Mouse (Mus musculus) lung, postnatal 14 days (tissue): ENCODE results near the gene Evpl.
"Not testable (repeated sequence)": the region's sequence is repeated elsewhere in the genome, so short reads cannot be mapped to it uniquely, and the experiment has no call there.

Experiments
- DNase-seq: peaks from one replicate; pipeline ENCODE4 v3.0.0; 2021

The Evpl gene

DNA sequence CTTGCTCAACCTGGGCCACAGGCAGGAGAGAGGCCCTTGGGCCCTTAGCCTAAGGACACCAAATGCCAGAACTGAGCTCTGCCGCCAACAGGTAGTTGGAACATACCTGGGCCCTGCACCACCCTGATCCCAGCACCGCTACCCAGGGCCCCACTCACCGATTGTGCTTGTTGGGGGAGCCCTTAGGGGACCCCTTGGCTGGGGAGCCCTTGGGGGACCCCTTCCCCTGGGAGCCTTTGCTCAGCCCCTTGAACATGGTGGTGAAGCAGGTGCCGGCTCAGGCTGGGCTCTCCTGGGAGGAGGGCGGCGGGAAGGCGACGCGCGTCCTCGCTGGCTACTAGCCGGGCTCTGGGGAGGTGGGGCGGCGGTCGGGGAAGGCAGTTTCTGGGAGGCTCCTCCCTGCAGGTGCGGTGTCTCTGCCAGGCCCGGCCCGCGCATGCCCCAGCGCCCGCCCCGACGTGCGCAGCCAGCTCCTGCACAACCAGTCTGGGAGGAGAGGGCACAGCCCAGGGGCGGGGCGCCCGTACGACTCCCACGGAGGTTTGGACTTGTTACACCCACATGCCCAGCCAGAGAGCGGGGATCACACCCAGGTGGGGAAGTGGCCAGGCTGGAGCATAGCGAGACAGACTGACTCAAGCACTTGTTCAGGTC is at the start of gene Evpl:
Gene Evpl, minus strand, starts transcription at position 336 of the 654 bp plus-strand sequence.
- DNase-seq, result peak; percentile 78

DNA sequence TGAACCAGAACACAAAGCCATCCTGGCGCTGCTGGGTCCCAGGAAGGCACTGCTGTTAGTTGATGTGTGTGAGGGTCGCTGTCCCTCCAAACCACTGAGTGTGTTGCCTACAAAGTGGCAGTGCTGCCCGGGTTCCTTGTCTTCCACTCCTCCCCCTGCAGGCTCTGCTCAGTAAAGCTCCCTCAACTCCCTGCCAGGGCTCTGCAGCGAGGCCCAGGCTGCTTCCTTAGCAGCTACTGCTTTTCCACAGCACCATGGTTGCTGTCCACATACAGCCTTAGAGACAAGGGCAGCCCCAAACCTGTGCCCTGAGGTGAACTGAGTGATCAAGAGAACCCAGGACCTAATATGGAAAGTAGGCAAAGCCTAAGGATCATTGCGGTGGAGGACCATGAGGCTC is 49.5 kb upstream of the Evpl start:
- no peak for DNase-seq

DNA sequence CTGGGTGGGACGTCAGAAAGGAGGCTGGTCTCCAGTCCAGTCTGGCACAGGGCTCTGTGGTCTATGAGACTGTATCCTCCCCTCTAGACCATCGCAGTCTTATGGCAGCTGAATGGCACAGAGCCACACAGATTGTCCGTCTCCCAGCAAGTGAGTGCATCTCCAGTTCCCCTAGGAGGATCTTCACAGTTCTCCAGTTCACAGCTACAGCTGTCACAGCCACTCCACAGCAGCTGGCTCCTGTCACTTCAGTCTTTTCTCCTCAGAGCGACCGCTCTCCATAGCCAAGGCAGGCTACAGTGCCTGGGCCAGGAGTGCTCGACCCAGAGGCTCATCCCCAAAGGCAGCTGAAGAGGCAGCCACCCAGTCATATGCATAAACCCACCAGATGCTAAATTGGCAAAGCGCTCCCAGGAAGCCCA is 47.9 kb upstream of the Evpl start:
- peak; percentile 30 for DNase-seq

DNA sequence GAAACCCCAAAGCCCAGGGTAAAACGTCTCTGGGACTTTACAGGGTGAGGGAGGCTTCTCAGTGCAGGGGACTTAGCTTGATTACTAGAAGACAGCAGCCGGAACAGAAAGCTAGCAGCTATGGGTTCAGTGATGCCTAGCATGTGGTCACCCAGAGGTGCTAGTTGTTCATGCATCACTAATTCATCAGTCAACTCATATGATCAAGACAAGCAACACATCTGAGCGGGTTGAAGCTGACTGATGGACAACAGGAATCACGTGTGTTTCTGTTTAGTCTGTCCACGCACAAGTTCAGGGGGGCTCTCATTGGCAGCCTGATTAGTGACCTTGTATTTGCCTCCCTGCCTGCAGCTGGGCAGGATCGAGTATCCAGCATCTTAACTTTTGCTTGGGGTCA is 46.1 kb upstream of the Evpl start:
- DNase-seq, result no peak

DNA sequence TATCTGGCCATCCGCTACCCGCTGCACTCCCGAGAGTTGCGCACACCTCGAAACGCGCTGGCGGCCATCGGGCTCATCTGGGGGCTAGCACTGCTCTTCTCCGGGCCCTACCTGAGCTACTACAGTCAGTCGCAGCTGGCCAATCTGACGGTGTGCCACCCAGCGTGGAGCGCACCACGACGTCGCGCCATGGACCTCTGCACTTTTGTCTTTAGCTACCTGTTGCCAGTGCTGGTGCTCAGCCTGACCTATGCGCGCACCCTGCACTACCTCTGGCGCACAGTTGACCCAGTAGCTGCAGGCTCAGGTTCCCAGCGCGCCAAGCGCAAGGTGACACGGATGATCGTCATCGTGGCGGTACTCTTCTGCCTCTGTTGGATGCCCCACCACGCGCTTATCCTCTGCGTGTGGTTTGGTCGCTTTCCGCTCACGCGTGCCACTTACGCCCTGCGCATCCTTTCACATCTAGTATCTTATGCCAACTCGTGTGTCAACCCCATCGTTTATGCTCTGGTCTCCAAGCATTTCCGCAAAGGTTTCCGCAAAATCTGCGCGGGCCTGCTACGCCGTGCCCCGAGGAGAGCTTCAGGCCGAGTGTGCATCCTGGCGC is 45.1 kb upstream of the Evpl start:
- DNase-seq, result no peak

DNA sequence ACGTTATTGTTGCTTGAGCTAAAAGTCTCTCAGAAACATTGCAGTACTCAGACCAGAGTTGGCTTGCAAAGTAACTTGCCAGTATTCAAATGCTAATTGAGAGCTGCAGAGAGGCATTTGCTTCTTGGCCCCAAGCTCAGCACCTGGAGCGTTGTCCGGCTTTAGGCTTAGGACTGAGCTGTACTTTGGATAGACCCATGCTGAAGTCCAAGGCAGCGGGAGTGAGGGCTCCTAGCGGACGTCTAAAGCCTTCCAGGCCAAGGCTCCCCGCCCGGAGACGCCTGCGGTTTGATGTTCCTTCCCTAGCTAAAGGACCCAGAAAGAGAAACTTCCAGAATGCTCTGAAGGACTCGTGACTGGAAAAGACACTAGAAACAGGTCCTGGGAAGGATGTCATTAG is 44.2 kb upstream of the Evpl start:
- DNase-seq, result no peak

DNA sequence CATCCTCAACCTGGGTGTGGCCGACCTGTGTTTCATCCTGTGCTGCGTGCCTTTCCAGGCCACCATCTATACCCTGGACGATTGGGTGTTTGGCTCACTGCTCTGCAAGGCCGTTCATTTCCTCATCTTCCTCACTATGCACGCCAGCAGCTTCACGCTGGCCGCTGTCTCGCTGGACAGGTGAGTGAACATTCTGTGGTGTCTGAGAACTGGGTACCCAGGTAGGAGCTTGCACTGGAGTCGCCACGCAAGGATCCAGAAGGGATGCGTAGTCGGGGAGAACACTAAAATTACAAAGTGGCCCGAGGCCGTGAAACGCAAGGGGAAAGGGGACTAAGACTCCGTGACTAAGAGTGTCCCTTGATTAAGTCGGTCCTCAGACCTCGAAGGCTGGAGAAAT is 43.8 kb upstream of the Evpl start:
- no peak for DNase-seq

DNA sequence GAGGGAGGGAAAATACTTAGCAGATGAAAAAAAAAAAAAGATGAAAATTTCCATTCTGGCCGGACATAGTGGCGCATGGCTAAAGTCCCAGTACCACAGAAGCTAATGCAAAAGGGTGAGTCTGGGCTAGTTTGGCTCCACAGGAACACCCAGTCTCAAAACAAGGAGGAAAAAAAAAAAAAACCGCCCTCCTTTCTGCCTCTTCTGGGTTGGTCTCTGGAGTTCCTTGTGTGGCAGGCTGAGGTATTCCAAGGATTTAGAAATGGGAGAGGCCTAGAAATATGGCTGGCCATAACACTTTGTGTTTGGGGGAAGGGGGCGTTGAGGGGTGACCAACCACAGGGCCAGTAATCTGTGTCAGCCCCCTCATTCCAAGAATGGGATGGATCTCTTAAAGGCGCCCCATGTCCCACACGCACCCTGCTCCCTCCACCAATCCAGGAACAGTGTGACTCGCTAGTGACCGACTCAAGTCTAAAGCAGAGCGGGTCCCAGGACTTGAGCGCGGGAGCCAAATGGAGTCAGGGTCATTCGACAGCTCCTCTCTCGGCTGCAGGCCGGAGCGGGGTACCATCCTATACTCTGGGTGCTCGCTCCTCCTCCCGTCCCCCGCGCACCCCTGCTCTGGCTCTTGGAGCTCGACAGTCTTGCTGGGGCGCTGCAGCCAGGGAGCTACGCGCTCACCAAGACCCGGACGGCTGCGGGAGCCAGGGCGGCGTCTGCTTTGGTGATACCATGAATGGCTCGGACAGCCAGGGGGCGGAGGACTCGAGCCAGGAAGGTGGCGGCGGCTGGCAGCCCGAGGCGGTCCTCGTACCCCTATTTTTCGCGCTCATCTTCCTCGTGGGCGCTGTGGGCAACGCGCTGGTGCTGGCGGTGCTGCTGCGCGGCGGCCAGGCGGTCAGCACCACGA is 43.1 kb upstream of the Evpl start, which contains the start of gene Galr2:
Gene Galr2, plus strand, starts transcription at position 189 of the 913 bp plus-strand sequence.
- DNase-seq, result no peak

DNA sequence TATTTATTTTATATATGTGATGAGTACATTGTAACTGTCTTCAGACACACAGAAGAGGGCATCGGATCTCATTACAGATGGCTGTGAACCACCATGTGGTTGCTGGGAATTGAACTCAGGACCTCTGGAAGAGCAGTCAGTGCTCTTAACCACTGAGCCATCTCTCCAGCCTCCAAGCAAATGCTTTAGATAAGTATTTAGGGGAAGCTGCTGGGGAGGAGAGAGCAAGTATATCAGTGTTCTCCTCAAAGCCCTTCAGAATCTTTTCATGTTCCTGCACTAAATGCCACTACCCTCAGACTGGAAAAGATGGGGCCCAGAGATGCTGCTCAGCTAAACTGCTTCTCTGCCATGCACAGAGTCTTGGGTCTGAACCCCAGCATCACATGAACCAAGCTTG is 39.3 kb upstream of the Evpl start:
- DNase-seq, result not testable (repeated sequence)

DNA sequence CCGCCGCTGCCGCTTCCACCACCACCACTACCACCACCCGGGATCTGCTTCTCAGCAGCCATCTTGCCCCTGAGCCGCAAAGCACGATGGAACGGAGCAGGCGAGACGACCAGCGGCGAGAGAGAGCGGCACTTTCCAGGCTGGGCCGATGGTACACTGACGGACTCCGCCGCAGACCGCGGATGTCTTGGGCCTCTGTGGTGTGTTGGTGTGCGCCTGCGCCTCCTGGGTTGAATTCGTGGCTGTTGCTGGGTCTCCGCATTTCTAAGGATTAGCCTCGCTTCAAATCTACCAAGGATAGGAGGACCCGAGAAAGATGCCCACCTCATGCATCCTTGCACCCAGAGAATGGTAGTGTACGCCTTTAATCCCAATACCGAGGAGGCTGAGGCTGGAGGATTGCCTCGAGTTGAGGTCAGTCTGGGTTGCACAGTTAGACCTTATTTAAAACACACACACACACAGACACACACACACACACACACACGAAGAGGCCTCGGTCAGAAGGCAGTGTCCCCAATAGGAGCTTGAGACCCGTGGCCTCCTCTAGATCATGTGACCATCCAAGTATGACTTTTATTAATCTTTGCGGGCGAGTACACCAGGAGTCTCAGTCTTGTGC is 36.3 kb upstream of the Evpl start, which contains the start of gene Srp68:
Gene Srp68, minus strand, starts transcription at position 173 of the 622 bp plus-strand sequence.
- DNase-seq, result peak; percentile 92

DNA sequence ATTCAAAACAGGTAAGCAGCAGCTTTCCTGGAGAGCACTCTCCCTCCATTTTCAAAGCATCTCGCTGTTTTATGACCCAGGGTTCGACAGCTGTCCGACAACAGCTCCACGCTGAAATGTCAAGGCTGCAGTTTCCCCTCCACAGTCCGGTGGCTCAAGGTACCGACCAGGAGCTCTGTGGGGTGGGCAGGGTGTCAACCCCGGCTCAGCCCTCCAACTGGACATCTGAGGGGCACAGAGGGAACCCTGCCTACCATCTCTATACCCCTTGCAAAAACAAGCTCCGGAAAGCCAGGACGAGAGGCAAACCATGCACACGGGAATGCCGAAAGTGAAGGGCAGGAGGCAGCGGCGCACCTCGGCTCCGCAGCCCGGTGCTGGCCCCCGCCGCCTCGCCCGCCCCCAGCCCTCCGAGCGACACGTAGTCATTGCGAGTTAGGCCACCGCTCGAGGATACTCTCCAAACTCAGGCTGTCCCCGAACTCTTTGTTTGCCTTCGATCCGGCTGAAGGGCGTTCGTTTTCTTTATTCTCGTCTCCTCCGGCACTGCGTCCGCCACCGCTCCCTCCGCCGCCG is 35.7 kb upstream of the Evpl start:
- DNase-seq, result no peak

DNA sequence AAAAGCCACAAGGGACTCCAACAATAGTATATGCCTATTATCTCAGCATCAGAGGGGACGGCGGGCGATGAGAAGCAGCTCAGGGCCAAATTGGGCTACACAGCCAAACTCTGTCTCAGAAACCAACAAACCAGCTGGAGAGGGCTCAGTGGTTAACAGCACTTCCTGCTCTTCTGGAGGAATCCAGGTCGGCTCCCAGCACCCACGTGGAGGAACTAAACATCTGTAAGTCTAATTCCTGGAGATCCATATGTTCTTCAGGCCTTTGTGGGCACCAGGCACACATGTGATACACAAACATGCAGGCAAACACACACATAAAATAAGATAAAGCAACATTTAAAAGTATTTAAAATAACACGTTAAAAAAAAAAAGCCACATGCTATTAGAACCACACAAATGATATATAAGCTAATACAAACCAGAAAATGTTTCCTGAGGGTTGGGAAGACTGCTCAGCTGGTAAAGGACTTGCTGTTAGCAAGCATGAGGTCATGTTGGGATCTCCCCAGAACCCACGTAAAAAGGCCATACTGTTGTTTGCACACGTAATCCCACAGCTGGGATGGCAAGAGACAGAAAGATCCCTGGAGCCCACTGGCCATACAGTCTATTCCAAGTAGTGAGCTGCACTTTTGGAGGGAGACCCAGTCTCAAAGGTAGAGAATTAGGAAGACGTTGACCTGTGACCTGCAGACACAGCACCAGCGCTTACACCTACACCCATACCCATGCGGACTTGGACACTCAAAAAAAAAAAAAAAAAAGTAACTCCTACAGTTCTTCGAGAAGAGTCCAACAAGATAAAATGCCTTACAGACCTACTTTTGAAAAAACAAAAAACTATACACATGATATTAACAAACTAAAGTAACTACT is 35.0 kb upstream of the Evpl start:
- DNase-seq, result no peak

DNA sequence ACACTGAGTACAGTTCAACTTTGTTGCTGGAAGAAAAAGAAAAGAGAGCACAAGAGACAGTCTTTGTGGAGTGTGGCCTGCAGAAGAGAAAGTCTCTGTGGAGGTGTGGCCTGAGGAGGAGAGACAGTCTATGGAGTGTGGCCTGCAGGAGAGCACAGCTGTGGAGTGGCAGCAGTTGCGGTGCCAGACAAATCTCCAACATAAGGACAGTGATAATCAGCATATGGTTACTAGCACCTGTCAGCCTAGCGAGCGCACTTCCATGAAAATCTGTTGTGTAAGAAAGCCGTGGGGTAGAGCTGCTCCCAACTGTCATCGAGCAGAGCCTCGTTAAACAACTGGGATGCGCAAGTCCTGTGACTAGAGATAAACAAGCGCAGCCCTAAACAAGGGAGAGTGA is 31.7 kb upstream of the Evpl start:
- no peak for DNase-seq

DNA sequence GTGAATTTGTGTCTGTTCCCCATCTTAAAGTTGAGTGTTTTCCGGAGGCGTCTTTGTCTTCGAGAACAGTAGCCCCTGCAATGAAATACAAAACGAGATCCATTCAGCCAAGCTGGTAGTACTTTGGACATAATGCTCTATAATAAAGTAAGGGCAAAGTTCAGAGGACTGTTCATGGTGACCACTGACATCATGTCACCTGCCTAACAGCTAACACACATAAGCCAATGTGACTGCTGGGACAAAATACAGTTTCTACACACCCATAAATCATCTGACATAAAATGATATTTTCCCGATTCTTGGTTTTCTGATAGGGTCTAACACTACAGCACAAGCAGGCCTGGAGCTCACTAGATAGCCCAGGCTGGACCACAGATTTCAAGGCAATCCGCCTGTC is 30.4 kb upstream of the Evpl start:
- DNase-seq, result no peak

DNA sequence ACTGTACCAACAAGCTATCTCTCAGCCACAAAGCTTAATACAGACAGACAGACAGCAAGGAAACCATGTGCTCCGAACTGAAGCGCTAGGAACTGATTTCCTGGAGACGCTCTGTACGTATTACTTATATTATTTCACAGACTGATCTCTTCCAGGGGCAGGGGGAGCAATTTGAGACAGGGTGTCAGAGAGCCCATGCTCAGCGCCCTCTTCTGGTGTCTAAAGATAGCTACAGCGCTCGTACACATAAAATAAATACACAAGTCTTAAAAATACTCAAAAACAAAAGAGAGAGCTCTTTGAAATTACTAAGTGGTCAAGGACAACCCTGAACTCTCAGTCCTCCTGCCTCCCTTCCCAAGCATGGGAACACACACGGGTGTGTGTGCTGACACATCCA is 29.8 kb upstream of the Evpl start:
- DNase-seq, result no peak

DNA sequence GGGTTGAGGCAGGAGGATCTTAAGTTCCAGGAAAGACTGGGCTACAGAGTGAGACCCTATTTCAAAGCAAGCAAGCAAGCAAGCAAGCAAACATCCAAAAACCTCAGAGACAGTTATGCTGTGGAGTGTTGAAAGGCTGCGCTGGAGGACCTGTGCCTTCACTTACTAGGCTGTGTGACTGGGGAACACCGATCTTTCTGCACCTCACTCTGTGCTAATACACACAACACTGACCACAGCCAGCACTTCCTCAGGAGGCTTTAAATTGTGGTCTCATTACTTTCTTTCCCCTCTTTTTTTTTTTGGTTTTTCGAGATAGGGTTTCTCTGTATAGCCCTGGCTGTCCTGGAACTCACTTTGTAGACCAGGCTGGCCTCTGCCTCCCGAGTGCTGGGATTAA is 28.0 kb upstream of the Evpl start:
- no peak for DNase-seq

DNA sequence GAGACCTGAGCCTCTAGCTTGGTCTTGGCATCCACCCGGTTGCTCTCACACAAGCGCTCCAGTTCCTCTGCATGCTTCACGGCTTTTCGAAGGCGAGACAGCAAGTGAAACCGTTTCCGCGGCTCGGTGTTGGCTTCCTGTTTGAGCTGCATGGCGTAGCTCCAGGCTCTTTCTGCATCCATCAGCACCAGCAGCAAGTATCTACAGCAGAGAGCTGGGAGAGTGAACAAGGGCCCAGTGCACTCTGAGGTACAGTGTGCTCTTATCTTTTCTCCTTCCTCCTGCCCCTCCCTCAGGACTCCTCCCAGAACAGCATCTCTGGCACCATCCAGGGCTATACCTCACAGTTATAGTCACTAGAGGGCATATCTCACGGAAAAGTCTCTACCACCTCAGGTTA is 27.5 kb upstream of the Evpl start:
- no peak for DNase-seq

DNA sequence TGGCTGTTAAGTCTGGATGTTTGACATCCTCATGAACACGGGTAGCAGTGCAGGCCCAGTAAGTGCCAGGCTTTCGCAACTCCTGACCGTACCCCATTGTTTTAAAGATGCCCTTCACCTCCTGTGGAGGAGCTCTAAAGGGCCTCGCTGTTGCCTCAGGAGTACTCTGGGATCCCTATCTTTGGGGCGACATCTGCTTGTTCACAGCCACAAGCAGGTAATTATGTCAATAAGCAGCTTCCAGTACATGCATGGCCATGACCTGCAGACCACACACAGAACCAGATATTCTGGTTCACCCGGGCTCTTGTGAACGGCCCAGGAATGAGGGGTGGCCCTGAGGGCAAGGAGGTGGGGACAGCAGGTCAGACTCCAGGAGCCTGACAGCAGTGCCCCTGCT is 22.4 kb upstream of the Evpl start:
- peak; percentile 62 for DNase-seq

DNA sequence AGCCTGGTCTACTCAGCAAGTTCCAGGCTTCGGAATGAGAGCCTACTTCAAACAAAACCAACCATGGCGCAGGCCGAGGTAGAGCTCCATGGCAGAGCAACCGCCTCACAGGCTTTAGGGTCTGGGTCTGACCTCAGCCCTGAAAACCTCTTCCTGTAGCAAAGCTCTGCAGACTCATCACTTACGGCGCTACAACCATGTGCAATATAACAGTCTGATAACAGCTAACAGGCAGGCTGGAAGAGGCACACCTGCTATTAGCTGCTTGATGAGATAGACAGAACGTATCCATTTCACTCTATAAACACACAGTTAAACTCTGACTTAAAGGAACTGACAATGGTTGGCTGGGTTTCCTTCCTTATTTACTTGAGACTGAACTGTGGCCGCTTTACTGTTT is 21.6 kb upstream of the Evpl start:
- DNase-seq, result no peak

DNA sequence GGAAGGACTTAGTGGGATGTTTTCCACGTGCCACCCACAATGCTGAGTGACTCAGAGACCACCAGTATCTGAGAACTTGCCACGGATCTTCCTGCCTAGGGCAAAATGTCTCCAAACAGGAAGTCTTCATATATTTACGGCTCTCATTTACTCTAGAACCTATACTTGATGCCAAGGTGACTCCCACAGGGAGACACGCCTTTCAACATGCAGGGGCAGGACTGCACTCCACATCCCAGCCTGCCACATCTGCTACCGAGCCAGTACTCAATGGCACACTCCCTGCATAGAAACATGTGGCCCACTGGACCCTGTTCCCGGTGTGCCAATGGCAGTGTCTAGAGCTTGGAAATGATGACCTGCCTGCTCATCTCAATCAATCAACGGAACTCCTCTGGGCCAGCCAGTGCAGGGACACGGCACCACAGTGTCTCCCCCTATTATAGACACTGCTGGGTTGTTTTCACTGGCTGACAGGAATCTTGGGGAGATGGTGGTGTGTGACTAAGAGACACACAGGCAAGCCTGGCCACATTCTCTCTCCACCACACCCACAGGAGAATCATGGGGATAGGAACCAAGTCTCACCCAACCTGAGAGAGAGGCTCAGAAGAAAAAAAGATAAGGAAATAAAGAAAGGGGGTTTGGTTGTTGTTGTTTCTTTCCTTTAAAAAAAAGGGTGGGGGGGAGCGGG is 18.3 kb upstream of the Evpl start:
- DNase-seq, result no peak
